Mouse (Mus musculus): ENCODE measurements at regions not wholly inside any gene's neighbourhood (a gene's known extent, or its start where the extent isn't known, plus 50 kb on each side); places are given as distances from the start of the nearest gene placed in this dataset.

DNA sequence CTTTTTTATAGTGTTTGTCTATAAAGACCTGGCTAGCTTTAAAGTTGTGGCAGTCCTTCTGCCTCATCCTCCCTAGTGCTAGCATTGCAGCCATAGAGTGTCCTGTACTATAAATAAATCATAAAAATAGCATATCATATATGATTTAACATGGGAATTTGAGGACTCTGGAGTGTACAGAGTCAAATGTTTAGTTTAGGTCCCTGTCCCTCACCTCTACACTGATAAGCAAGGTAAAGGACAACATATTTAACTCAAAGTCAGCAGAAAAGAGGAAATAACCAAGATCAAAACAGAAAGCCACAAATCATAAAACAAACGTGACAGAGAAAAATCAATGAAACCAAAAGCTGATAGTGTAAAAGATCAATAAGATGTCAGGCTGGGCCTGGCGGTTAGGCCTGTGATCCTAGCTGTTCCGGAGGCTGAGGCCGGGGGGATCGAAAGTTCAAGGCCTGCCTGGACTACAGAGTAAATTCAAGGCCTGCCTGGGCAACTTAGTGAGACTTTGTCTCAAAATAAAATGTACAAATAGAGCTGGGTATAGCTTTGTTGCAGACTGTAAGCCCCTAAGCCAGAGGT is 68.7 kb downstream of the Dlk1 start:
- ATAC-seq (ENCODE audit: insufficient number of reproducible peaks, low FRiP score) = no peak
- Histone ChIP-seq H3K9me3 (replicated peaks) (peaks cover 8% of the 10 kb centered on the region), H3K4me3 (no peak overlapping the region), H3K27ac (ENCODE audit: poor library complexity, severe bottlenecking) (no peak overlapping the region), H3K4me1 (replicated peaks) (peaks cover 25% of the 10 kb centered on the region), H3K4me2 (no peak overlapping the region), H3K27me3 (replicated peaks) (no peaks in the 10 kb centered on the region), H3K9ac (no peak overlapping the region), H3K36me3 (no peaks in the 10 kb centered on the region)
- 75% methylated on average over 5 of the region's 5 CpGs for WGBS

GRCm38 (mm10) chr12:109520414-109520813 is 67.8 kb downstream of the Dlk1 start:
- no peak overlapping the region for H3K27ac ChIP-seq (ENCODE audit: poor library complexity, severe bottlenecking)

DNA sequence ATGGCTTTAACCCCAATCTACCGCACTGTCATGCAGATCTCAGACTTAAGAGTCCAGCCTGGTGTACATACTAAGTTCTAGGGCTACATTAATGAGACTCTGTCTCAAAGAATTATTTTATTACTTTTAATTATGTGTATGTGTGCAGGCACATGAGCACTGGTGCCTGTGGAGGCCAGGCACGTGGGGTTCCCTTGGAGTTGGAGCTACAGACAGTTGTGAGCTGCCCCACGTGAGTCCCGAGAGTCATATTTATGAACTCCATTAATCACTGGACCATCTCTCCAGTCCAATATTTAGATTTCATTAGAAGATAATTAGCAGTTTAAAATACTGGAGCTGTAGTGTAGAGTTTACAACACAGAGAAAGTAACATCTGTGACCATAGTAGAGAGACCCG is 67.2 kb downstream of the Dlk1 start:
- Histone ChIP-seq H3K4me3 (no peak overlapping the region), H3K4me2 (no peak overlapping the region), H3K27ac (ENCODE audit: poor library complexity, severe bottlenecking) (no peak overlapping the region), H3K9me3 (replicated peaks) (no peaks in the 10 kb centered on the region), H3K9ac (no peak overlapping the region), H3K36me3 (no peaks in the 10 kb centered on the region), H3K4me1 (replicated peaks) (peaks cover 33% of the 10 kb centered on the region), H3K27me3 (replicated peaks) (no peaks in the 10 kb centered on the region)
- no peak for ATAC-seq (ENCODE audit: insufficient number of reproducible peaks, low FRiP score)
- 71% methylated on average over 5 of the region's 5 CpGs for WGBS

More at GRCm38 (mm10) chr12:109520414-109520813, 67.8 kb downstream of the Dlk1 start:
- peaks cover 33% of the 10 kb centered on the region for H3K4me1 ChIP-seq (replicated peaks)
- H3K4me2 ChIP-seq = no peak overlapping the region
- no peaks in the 10 kb centered on the region for H3K9me3 ChIP-seq (replicated peaks)
- no peak overlapping the region for H3K9ac ChIP-seq
- no peaks in the 10 kb centered on the region for H3K36me3 ChIP-seq
- H3K27me3 ChIP-seq (replicated peaks) = no peaks in the 10 kb centered on the region
- H3K4me3 ChIP-seq = no peak overlapping the region
- ATAC-seq (ENCODE audit: insufficient number of reproducible peaks, low FRiP score) = no peak
- WGBS = 68% methylated on average over 8 of the region's 8 CpGs

DNA sequence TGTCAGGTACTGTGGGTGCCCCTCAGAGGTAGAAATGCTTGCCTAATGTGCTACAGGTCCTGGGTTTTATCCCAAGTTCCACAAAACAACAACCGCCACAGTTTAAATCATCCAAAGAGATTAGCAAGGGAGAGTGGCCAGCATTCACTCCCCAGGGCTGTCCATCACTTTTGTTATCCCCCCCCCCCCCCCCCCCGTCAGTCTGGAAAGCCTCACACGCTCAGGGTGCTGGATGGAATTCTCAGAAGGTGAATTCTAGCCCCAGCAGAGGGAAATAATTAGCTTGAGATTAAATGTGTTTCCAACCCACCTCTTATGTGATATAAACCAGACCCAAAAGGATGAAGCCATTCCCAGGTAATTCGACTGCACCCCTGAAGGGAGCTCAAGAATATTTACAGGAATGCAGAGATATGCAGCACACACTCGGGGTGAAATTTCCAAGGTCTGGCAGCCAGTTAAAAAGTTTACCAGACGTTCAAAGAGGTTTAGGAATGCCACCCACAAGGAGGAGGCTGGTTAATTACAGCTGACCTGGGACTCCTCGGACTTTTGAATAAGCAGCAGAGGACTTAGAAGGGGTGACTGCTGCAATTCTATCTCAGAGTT is 65.9 kb downstream of the Dlk1 start:
- Histone ChIP-seq H3K9ac (no peak overlapping the region), H3K9me3 (replicated peaks) (no peaks in the 10 kb centered on the region), H3K36me3 (no peaks in the 10 kb centered on the region), H3K4me1 (replicated peaks) (peaks cover 35% of the 10 kb centered on the region), H3K4me3 (no peak overlapping the region), H3K4me2 (no peak overlapping the region), H3K27ac (ENCODE audit: poor library complexity, severe bottlenecking) (no peak overlapping the region), H3K27me3 (replicated peaks) (no peaks in the 10 kb centered on the region)
- WGBS = 16% methylated on average over 7 of the region's 7 CpGs
- no peak for ATAC-seq (ENCODE audit: insufficient number of reproducible peaks, low FRiP score)

DNA sequence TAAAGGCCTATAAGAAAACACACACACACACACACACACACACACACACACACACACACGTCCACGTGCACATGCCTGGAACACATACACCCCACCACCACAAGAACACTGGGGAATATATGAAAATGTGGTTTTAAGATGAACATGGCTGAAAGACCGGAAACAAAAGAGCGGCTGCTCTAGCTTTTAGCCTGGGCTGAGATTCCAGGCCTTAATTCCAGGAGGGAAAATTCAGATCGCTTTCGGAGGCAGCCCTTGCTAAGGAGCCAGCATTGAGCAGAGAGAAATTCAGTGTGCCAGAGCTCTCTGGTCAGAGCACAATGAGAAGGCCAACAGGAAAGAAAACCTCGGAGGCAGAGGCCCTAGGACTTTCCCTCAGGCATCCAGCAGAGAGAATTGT is 65.1 kb downstream of the Dlk1 start:
- Histone ChIP-seq H3K27ac (ENCODE audit: poor library complexity, severe bottlenecking) (no peak overlapping the region), H3K36me3 (no peaks in the 10 kb centered on the region), H3K27me3 (replicated peaks) (no peaks in the 10 kb centered on the region), H3K4me3 (no peak overlapping the region), H3K4me2 (no peak overlapping the region), H3K9me3 (replicated peaks) (no peaks in the 10 kb centered on the region), H3K4me1 (replicated peaks) (peaks cover 42% of the 10 kb centered on the region), H3K9ac (no peak overlapping the region)
- ATAC-seq (ENCODE audit: insufficient number of reproducible peaks, low FRiP score) = no peak
- WGBS = 67% methylated on average over 7 of the region's 7 CpGs

DNA sequence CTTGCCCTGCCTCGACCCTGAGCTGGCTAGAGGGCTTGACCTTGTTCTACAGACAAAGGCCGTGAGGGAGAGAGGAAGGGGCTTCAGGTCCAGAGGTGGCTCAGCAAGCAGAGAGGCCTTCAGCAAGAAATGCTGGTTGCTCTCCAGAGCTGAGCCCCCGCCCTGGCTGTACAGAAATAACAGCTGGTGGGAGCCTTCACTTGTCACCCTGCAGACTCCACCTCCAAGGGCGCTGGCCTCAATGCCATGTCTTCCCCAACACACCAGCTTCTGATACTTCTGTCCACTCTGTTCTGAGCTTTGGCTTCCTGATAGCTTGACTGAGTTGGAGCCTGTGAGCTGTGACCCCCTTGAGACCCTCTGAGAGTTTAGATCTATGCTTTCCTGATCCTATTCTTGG is 64.3 kb downstream of the Dlk1 start:
- H3K36me3 ChIP-seq = no peaks in the 10 kb centered on the region
- no peak overlapping the region for H3K9ac ChIP-seq
- H3K9me3 ChIP-seq (replicated peaks) = no peaks in the 10 kb centered on the region
- H3K4me3 ChIP-seq = no peak overlapping the region
- H3K27ac ChIP-seq (ENCODE audit: poor library complexity, severe bottlenecking) = no peak overlapping the region
- no peak for ATAC-seq (ENCODE audit: insufficient number of reproducible peaks, low FRiP score)
- H3K27me3 ChIP-seq (replicated peaks) = no peaks in the 10 kb centered on the region
- H3K4me1 ChIP-seq (replicated peaks) = peaks cover 50% of the 10 kb centered on the region
- WGBS = 41% methylated on average over 4 of the region's 4 CpGs
- no peak overlapping the region for H3K4me2 ChIP-seq

DNA sequence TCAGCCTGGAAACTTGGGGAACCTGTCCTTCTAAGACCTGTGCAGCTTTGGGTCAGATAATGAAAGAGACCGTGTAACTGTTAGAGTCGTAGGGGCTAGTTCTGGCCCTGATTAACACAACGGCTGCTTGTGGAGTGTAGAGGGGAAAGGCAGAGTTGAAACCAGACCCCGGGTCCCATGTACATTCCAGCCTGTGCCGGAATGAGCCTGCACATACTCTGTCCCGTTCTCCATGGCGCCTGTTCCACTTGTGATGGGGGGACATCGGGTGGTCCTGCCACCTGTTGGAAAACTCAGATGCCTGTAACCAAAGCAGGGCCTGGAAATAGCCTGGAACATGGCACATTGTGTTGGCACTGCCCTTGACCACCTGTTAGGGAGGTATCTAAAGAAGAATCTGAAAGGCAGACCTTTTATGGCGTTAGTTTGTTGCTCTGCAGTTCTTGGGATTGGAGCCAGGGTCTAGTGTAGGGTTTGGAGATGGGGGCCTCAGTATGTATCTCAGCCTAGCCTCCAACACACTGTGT is 61.7 kb downstream of the Dlk1 start:
- H3K27ac ChIP-seq (ENCODE audit: poor library complexity, severe bottlenecking) = no peak overlapping the region
- H3K9ac ChIP-seq = no peak overlapping the region
- no peaks in the 10 kb centered on the region for H3K9me3 ChIP-seq (replicated peaks)
- peaks cover 64% of the 10 kb centered on the region for H3K4me1 ChIP-seq (replicated peaks)
- no peaks in the 10 kb centered on the region for H3K36me3 ChIP-seq
- no peaks in the 10 kb centered on the region for H3K27me3 ChIP-seq (replicated peaks)
- 81% methylated on average over 9 of the region's 9 CpGs for WGBS
- no peak overlapping the region for H3K4me2 ChIP-seq
- ATAC-seq (ENCODE audit: insufficient number of reproducible peaks, low FRiP score) = no peak
- H3K4me3 ChIP-seq = no peak overlapping the region

All from heart, embryonic 12.5 days (tissue).